Mouse (Mus musculus) CH12.LX (cell line): ENCODE measurements at regions not wholly inside any gene's neighbourhood (a gene's known extent, or its start where the extent isn't known, plus 50 kb on each side); places are given as distances from the start of the nearest gene placed in this dataset.

ENCODE experiments used
- DNase-seq: peaks from one replicate; pipeline ENCODE4 v3.0.0-alpha.2; 2013; ENCODE audit errors: extremely low read depth
- H3K27ac ChIP-seq: 2 replicates; pipeline ENCODE4 v1.5.1; 2012; ENCODE audit warnings: low read depth, mild to moderate bottlenecking, control low read depth, moderate library complexity; ENCODE audit not compliant: insufficient read depth
- H3K27me3 ChIP-seq: replicated peaks from 2 replicates; pipeline ENCODE3; 2012; ENCODE audit warnings: inconsistent platforms
- H3K36me3 ChIP-seq, 2 experiments: replicated peaks in 1 of 2; 2 replicates each; pipeline versions ENCODE3 to v1.6.1; 2012; ENCODE audit warnings: inconsistent platforms in 1 of 2, low read length in 1 of 2, mild to moderate bottlenecking in 1 of 2, mixed read lengths in 1 of 2, moderate library complexity in 1 of 2; ENCODE audit not compliant: control insufficient read depth in 1 of 2, insufficient read depth in 1 of 2
- H3K4me1 ChIP-seq, 2 experiments: 2 replicates each; pipeline ENCODE4 v1.6.1; 2012; ENCODE audit warnings: inconsistent platforms in 1 of 2, moderate library complexity in 1 of 2; ENCODE audit not compliant: insufficient read depth in 2 of 2, control insufficient read depth in 1 of 2
- H3K4me2 ChIP-seq: 2 replicates; pipeline ENCODE4 v1.6.1; 2012; ENCODE audit warnings: low read depth, mild to moderate bottlenecking, control low read depth; ENCODE audit not compliant: poor library complexity, insufficient read depth, severe bottlenecking
- H3K4me3 ChIP-seq, 3 experiments: fragments of 150-350 bp in 1 of 3; sonication (generic) in 1 of 3; replicated peaks in 1 of 3; 2 replicates each; pipeline versions ENCODE3 to v1.5.1; 2011 to 2012; ENCODE audit warnings: low read depth in 2 of 3, low read length in 2 of 3, mild to moderate bottlenecking in 2 of 3, moderate library complexity in 2 of 3, control low read depth in 1 of 3, improper control_type of control experiment in 1 of 3, inconsistent platforms in 1 of 3, mixed read lengths in 1 of 3; ENCODE audit not compliant: poor library complexity in 1 of 3
- H3K79me2 ChIP-seq: replicated peaks from 2 replicates; pipeline ENCODE4 v1.6.1; 2012; ENCODE audit warnings: mild to moderate bottlenecking, moderate library complexity; ENCODE audit not compliant: control insufficient read depth, poor library complexity, insufficient read depth, severe bottlenecking; ENCODE audit errors: extremely low read depth
- H3K9ac ChIP-seq: 2 replicates; pipeline ENCODE4 v1.6.1; 2012; ENCODE audit warnings: low read depth, mild to moderate bottlenecking, control low read depth, moderate library complexity; ENCODE audit not compliant: insufficient read depth
- H3K9me3 ChIP-seq: replicated peaks from 2 replicates; pipeline ENCODE3; 2012; ENCODE audit warnings: low read length, inconsistent platforms, mixed read lengths
- BHLHE40 ChIP-seq: IDR thresholded peaks from 2 replicates; pipeline ENCODE4 v1.6.1; 2011; ENCODE audit warnings: mild to moderate bottlenecking, low read depth, low read length, improper control_type of control experiment
- CHD1 ChIP-seq: IDR thresholded peaks from 2 replicates; pipeline ENCODE4 v1.6.1; 2012; ENCODE audit warnings: low read depth, low read length, improper control_type of control experiment, inconsistent platforms
- CTCF ChIP-seq, 2 experiments: IDR thresholded peaks in 1 of 2; conservative IDR thresholded peaks in 1 of 2; 2 replicates each; pipeline ENCODE4 v1.5.1; 2011 to 2012; ENCODE audit warnings: low read depth in 2 of 2, low read length in 2 of 2, improper control_type of control experiment in 1 of 2, inconsistent platforms in 1 of 2, mild to moderate bottlenecking in 1 of 2, moderate library complexity in 1 of 2
- EP300 ChIP-seq: IDR thresholded peaks from 2 replicates; pipeline ENCODE4 v1.6.1; 2011; ENCODE audit warnings: low read length, improper control_type of control experiment
- ETS1 ChIP-seq: conservative IDR thresholded peaks from 2 replicates; pipeline ENCODE4 v1.6.1; 2012; ENCODE audit warnings: low read depth, mild to moderate bottlenecking, inconsistent platforms, low read length, improper control_type of control experiment, moderate library complexity
- GABPA ChIP-seq: IDR thresholded peaks from 2 replicates; pipeline ENCODE4 v1.6.1; 2012; ENCODE audit warnings: low read depth, low read length, improper control_type of control experiment, inconsistent platforms; ENCODE audit not compliant: insufficient replicate concordance
- IRF4 ChIP-seq: IDR thresholded peaks from 2 replicates; pipeline ENCODE4 v1.6.1; 2014; ENCODE audit warnings: low read depth, mild to moderate bottlenecking, inconsistent platforms, low read length, improper control_type of control experiment
- JUN ChIP-seq: IDR thresholded peaks from 2 replicates; pipeline ENCODE4 v1.6.1; 2011; ENCODE audit warnings: low read depth, mild to moderate bottlenecking, low read length, improper control_type of control experiment, moderate library complexity; ENCODE audit not compliant: insufficient read depth
- KAT2A ChIP-seq: IDR thresholded peaks from 2 replicates; pipeline ENCODE4 v1.6.1; 2012; ENCODE audit warnings: low read length, improper control_type of control experiment, inconsistent platforms; ENCODE audit not compliant: insufficient replicate concordance
- MAFK ChIP-seq: IDR thresholded peaks from 2 replicates; pipeline ENCODE4 v1.6.1; 2011; ENCODE audit warnings: low read length, improper control_type of control experiment; ENCODE audit not compliant: insufficient replicate concordance
- MAX ChIP-seq: IDR thresholded peaks from 2 replicates; pipeline ENCODE4 v1.6.1; 2011; ENCODE audit warnings: low read length, improper control_type of control experiment
- MAZ ChIP-seq: IDR thresholded peaks from 2 replicates; pipeline ENCODE4 v1.6.1; 2012; ENCODE audit warnings: low read depth, mild to moderate bottlenecking, inconsistent platforms, low read length, improper control_type of control experiment, moderate library complexity
- MYC ChIP-seq: IDR thresholded peaks from 2 replicates; pipeline ENCODE4 v1.6.1; 2011; ENCODE audit warnings: low read depth, mild to moderate bottlenecking, improper control_type of control experiment, low read length
- NELFE ChIP-seq: IDR thresholded peaks from 2 replicates; pipeline ENCODE4 v1.6.1; 2011; ENCODE audit warnings: low read depth, low read length, improper control_type of control experiment
- NRF1 ChIP-seq: IDR thresholded peaks from 2 replicates; pipeline ENCODE4 v1.6.1; 2014; ENCODE audit warnings: low read depth, mild to moderate bottlenecking, inconsistent platforms, low read length, improper control_type of control experiment, moderate library complexity
- PAX5 ChIP-seq: IDR thresholded peaks from 2 replicates; pipeline ENCODE4 v1.6.1; 2012; ENCODE audit warnings: low read length, inconsistent platforms, mixed read lengths
- POLR2A ChIP-seq: IDR thresholded peaks from 2 replicates; pipeline ENCODE4 v1.6.1; 2011; ENCODE audit warnings: low read depth, mild to moderate bottlenecking, improper control_type of control experiment, low read length
- POLR2AphosphoS2 ChIP-seq: IDR thresholded peaks from 2 replicates; pipeline ENCODE4 v1.6.1; 2011; ENCODE audit warnings: low read depth, low read length, improper control_type of control experiment
- RAD21 ChIP-seq: IDR thresholded peaks from 2 replicates; pipeline ENCODE4 v1.6.1; 2011; ENCODE audit warnings: low read depth, mild to moderate bottlenecking, low read length, improper control_type of control experiment, moderate library complexity
- RCOR1 ChIP-seq: conservative IDR thresholded peaks from 2 replicates; pipeline ENCODE4 v1.6.1; 2012; ENCODE audit warnings: low read depth, mild to moderate bottlenecking, inconsistent platforms, low read length, improper control_type of control experiment
- SIN3A ChIP-seq: IDR thresholded peaks from 2 replicates; pipeline ENCODE4 v1.6.1; 2012; ENCODE audit warnings: low read length, improper control_type of control experiment, inconsistent platforms
- TBP ChIP-seq: conservative IDR thresholded peaks from 2 replicates; pipeline ENCODE4 v1.6.1; 2011; ENCODE audit warnings: low read depth, low read length, improper control_type of control experiment
- USF1 ChIP-seq: IDR thresholded peaks from 2 replicates; pipeline ENCODE4 v1.6.1; 2014; ENCODE audit warnings: low read depth, mild to moderate bottlenecking, inconsistent platforms, low read length, improper control_type of control experiment
- ZC3H11A ChIP-seq: IDR thresholded peaks from 2 replicates; pipeline ENCODE4 v1.6.1; 2012; ENCODE audit warnings: low read depth, mild to moderate bottlenecking, inconsistent platforms, low read length, improper control_type of control experiment
- ZMIZ1 ChIP-seq: IDR thresholded peaks from 2 replicates; pipeline ENCODE4 v1.6.1; 2012; ENCODE audit warnings: low read depth, mild to moderate bottlenecking, inconsistent platforms, low read length, improper control_type of control experiment
- dilution Hi-C: fragments of 300-500 bp; cut with MboI; formaldehyde crosslinking; loops from 2 replicates; pipeline ENCODE4 v1.14.3; 2020; ENCODE audit warnings: low sequenced_read_pairs; ENCODE audit not compliant: extremely low pct_unique_long_range_greater_than_20kb, extremely low pct_ligation_motif_present
- in situ Hi-C: fragments of 300-500 bp; cut with MboI; formaldehyde crosslinking; loops from 3 replicates; pipeline ENCODE4 v1.14.3; 2019; ENCODE audit warnings: low sequenced_read_pairs, low pct_ligation_motif_present, low pct_unique_long_range_greater_than_20kb, mixed read lengths

- Histone ChIP-seq H3K9ac (no peak overlapping the region), H3K27me3 (no peaks in the 10 kb centered on the region), H3K4me1 (peaks cover 0 to 37% of the 10 kb centered on the region in 2 experiments; a peak in 2 of 4 replicates), H3K4me3 (no peak overlapping the region)
- DNase-seq = no peak
- in situ Hi-C loops = loop anchor here (5.0 to 25.0 kb wide), 3 partner anchors 225 to 925 kb away; partner anchors contain the start of gene B3gnt2
- TF ChIP-seq POLR2A (no peak), NRF1 (no peak)
- TF ChIP-seq, all 38 proteins: peak for 0
- no peak overlapping the region for H3K4me2 ChIP-seq
- H3K27ac ChIP-seq = no peak overlapping the region
- no peaks in the 10 kb centered on the region for H3K79me2 ChIP-seq
- dilution Hi-C loops = no loop called here
- H3K9me3 ChIP-seq = peaks cover 2% of the 10 kb centered on the region
- H3K36me3 ChIP-seq = no peaks in the 10 kb centered on the region
Observed at GRCm38 (mm10) chr11:22636761-22637557, 125.1 kb downstream of the Tmem17 start.

DNA sequence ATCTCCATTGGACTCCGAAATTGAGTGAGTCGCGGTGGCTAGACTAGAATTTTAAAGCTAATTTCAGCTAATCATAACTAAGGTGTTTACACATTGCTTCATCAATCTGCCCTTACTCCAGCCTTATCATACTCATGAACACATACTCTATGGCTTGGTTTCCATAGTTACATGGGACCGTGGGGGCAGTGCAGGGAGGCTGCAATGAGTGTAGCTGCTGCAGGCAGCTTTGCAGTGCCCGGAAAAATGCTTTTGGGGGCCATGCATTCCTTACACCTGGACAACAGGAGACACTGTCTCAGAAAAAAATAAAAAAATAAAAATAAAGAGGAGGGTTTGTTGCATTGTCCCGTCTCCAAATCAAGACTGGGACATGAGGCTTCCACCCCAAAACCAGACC is 126.3 kb downstream of the Tmem17 start:
- H3K27me3 ChIP-seq = no peaks in the 10 kb centered on the region
- H3K9me3 ChIP-seq = peaks cover 3% of the 10 kb centered on the region
- no peaks in the 10 kb centered on the region for H3K36me3 ChIP-seq
- H3K4me3 ChIP-seq = no peak overlapping the region
- in situ Hi-C loops = loop anchor here (5.0 to 25.0 kb wide), 3 partner anchors 224 to 924 kb away; partner anchors contain the start of gene B3gnt2
- no peaks in the 10 kb centered on the region for H3K79me2 ChIP-seq
- TF ChIP-seq MAX (no peak), CTCF (conservative IDR thresholded peaks at IDR 0.05 in 1 of 2, IDR thresholded peaks at IDR 0.05 in 1 of 2; ENCODE audit: low read depth in 2 of 2, low read length in 2 of 2) (no peak), KAT2A (no peak), ETS1 (no peak), USF1 (no peak), RCOR1 (no peak), JUN (no peak), BHLHE40 (no peak), SIN3A (no peak), NELFE (no peak), NRF1 (no peak)
- no peak overlapping the region for H3K9ac ChIP-seq
- H3K4me2 ChIP-seq = no peak overlapping the region
- DNase-seq = no peak
- no peak overlapping the region for H3K27ac ChIP-seq
- dilution Hi-C loops = no loop called here
- H3K4me1 ChIP-seq = peaks cover 0 to 25% of the 10 kb centered on the region in 2 experiments; a peak in 2 of 4 replicates

DNA sequence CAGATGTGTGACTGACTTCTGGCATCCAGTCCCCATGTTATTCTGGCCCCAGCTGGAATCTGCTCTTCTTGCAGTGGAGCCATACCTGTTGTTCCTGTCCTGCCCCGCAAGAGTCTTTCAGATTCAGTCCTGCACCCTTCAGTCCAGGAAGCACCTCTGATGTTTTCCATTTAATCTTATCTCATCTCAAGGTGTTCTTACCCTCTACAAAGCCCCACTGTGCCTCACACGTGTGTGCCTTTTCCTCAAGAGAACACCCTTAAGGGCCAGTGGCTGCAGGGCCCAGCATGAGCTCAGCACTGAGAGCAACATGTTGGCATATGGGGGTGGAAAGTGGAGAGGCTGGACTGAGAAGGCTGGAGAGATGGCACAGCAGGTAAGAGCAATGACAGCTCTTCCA is 126.8 kb downstream of the Tmem17 start:
- no peaks in the 10 kb centered on the region for H3K36me3 ChIP-seq
- H3K79me2 ChIP-seq = no peaks in the 10 kb centered on the region
- H3K27me3 ChIP-seq = no peaks in the 10 kb centered on the region
- no peak overlapping the region for H3K4me2 ChIP-seq
- H3K9ac ChIP-seq = no peak overlapping the region
- no peak overlapping the region for H3K27ac ChIP-seq
- peaks cover 0 to 25% of the 10 kb centered on the region in 2 experiments; a peak in 2 of 4 replicates for H3K4me1 ChIP-seq
- in situ Hi-C loops (loop anchor here (5.0 to 25.0 kb wide), 3 partner anchors 224 to 924 kb away; partner anchors contain the start of gene B3gnt2), dilution Hi-C loops (no loop called here)
- H3K4me3 ChIP-seq = no peak overlapping the region
- H3K9me3 ChIP-seq = peaks cover 3% of the 10 kb centered on the region
- no peak for DNase-seq
- TF ChIP-seq RAD21 (no peak), IRF4 (no peak), POLR2AphosphoS2 (no peak), ZC3H11A (no peak), RCOR1 (no peak), TBP (no peak), CHD1 (no peak), ZMIZ1 (no peak), GABPA (no peak), EP300 (no peak), NRF1 (no peak), MAFK (no peak), MYC (no peak), MAZ (no peak), SIN3A (no peak), PAX5 (no peak), POLR2A (no peak), MAX (no peak)
